Mouse (Mus musculus) intestine, embryonic 14.5 days (tissue): ENCODE data around the gene Tmem147. TPM values are rescaled to one million over a fixed set of nuclear protein-coding genes. Genes with fewer than 3 reads are reported as not detected.
"Not testable (repeated sequence)": the region's sequence is repeated elsewhere in the genome, so short reads cannot be mapped to it uniquely, and the experiment has no call there.

Experiments used
- ATAC-seq: fragments of 200-750 bp; cut with Nextera tagmentation; replicated peaks from 2 replicates; pipeline ENCODE4 v1.8.0; 2017; ENCODE audit warnings: low read depth, moderate number of reproducible peaks, moderate TSS enrichment, moderate library complexity; ENCODE audit not compliant: low FRiP score, low TSS enrichment
- DNase-seq: peaks from one replicate; pipeline ENCODE4 v3.0.0-alpha.2; 2018; ENCODE audit warnings: low spot score
- H3K27ac ChIP-seq: fragments of 300-500 bp; sonication (generic); 2 replicates; pipeline ENCODE4 v1.5.1; 2014; ENCODE audit warnings: low read depth, mild to moderate bottlenecking, control low read depth
- H3K27me3 ChIP-seq: fragments of 300-500 bp; sonication (generic); replicated peaks from 2 replicates; pipeline ENCODE4 v1.6.1; 2014; ENCODE audit warnings: low read length, control low read depth; ENCODE audit not compliant: control insufficient read depth, insufficient read depth
- H3K36me3 ChIP-seq: fragments of 300-500 bp; sonication (generic); 2 replicates; pipeline ENCODE4 v1.6.1; 2014; ENCODE audit warnings: low read length, control low read depth; ENCODE audit not compliant: control insufficient read depth, insufficient read depth
- H3K4me1 ChIP-seq: fragments of 300-500 bp; sonication (generic); replicated peaks from 2 replicates; pipeline ENCODE4 v1.6.1; 2014; ENCODE audit warnings: low read length, control low read depth, mixed read lengths; ENCODE audit not compliant: control insufficient read depth, insufficient read depth
- H3K4me2 ChIP-seq: fragments of 300-500 bp; sonication (generic); 2 replicates; pipeline ENCODE4 v1.6.1; 2014; ENCODE audit warnings: low read length
- H3K4me3 ChIP-seq: fragments of 300-500 bp; sonication (generic); 2 replicates; pipeline ENCODE4 v1.5.1; 2014; ENCODE audit warnings: low read depth, low read length, control low read depth, mixed read lengths
- H3K9ac ChIP-seq: fragments of 300-500 bp; sonication (generic); 2 replicates; pipeline ENCODE4 v1.6.1; 2014; ENCODE audit warnings: mild to moderate bottlenecking, low read length
- H3K9me3 ChIP-seq: fragments of 300-500 bp; sonication (generic); 2 replicates; pipeline ENCODE4 v1.6.1; 2016; ENCODE audit warnings: low read length, control low read depth; ENCODE audit not compliant: control insufficient read depth
- WGBS: fragments of 180-500 bp; shearing (Covaris S2); extraction: QIAGEN DNeasy Blood & Tissue Kit; methylation state at CpG from one replicate; pipeline ENCODE4 v1.1.7; 2014; 5-methylcytosine and 5-hydroxymethylcytosine counted together
- polyA plus RNA-seq: library from polyadenylated mRNA; unstranded; fragments of >200 nt; fragmentation: Nextera tagmentation; extraction: Ambion mirVana; gene quantifications from 2 replicates; pipeline ENCODE4 v1.2.1, GENCODE M21; 2014

Gene Tmem147
- polyA plus RNA-seq, 1 experiment from 2014 or later: 238 TPM

DNA sequence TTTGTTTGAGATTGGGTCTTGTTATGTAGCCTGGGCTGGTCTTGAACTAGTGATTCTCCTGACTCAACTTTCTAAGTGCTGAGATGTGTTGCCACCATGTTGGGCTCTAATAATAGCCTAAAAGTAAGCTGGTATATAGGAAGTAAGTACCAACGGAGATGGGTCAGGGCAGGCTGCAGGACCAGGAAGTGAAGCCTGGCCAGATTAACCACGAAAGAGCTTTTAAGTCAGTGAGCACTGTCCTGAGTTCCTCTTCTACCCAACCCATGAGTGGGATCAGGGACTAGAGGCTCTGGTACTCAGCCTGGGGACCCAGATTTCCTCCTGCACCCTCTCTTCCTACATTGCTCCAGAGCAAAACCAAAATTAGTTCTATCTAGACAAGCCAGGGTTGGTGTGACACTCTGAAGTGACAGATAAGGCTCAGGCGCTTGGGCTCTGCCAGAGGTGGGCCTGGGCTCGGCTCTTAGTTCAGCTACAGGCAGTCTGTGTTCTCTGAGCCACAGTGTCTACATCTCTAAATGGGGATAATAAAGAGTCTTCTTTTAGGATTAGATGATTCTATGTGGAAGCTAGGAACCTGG is 32.5 kb upstream of the Tmem147 start:
- Histone ChIP-seq H3K9me3 (no peaks in the 10 kb centered on the region), H3K4me1 (no peaks in the 10 kb centered on the region), H3K27ac (no peak overlapping the region), H3K4me3 (no peak overlapping the region), H3K36me3 (no peaks in the 10 kb centered on the region), H3K4me2 (no peak overlapping the region), H3K27me3 (no peaks in the 10 kb centered on the region), H3K9ac (no peak overlapping the region)
- ATAC-seq: no peak
- no peak for DNase-seq
- WGBS: 65% methylated on average over 4 of the region's 4 CpGs

DNA sequence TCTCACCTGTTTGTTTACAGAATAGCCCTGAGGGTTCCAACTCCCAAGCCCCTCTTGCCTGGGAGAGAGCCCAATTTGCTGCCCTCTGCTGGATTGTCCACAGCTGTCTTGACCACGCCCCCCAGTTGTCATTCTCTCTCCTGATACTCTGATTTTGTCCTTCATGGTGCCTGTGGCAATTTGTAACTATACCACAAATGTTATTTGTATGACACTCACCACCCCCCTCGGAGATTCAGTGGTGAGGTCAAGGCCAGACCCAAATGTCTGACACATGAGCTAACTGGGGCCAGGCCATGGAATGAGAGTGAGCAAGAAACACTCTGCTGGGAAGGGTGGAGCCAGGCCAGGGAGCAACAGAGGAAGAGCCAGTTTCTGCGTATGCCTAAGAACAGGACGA is 29.5 kb upstream of the Tmem147 start:
- Histone ChIP-seq H3K9me3 (peaks cover 10% of the 10 kb centered on the region), H3K9ac (no peak overlapping the region), H3K4me3 (no peak overlapping the region), H3K4me1 (no peaks in the 10 kb centered on the region), H3K27me3 (no peaks in the 10 kb centered on the region), H3K4me2 (no peak overlapping the region), H3K27ac (no peak overlapping the region), H3K36me3 (0 out of 2 replicates have a peak, but pooled peaks cover 6% of the 10 kb centered on the region)
- 29% methylated on average over 4 of the region's 4 CpGs for WGBS
- peak; percentile 67 for DNase-seq
- 0 out of 2 replicates have a peak, but pooled peaks have one; percentile 50 for ATAC-seq

DNA sequence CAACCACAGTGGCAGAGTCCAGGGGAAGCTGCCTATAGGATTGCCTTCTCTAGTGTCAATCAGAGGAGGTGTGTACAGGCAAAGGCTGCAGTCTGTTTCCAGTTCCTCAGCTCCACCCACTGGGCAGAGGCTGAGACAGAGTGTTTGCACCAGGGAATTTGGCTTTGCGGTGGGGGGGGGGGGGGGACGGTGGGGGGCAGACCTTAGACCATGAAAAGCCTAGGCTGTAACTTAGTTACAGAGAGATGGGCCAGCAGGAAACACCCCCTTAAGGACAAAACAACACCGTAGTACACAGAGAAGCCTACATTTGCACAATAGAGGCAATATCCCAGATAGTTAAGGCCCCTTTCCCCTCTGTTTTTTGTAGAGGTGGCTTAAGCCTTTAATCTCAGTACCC is 27.7 kb upstream of the Tmem147 start:
- no peak for DNase-seq
- no peak overlapping the region for H3K4me2 ChIP-seq
- H3K9ac ChIP-seq: no peak overlapping the region
- H3K36me3 ChIP-seq: 0 out of 2 replicates have a peak, but pooled peaks cover 6% of the 10 kb centered on the region
- peaks cover 10% of the 10 kb centered on the region for H3K9me3 ChIP-seq
- no peak overlapping the region for H3K27ac ChIP-seq
- no peaks in the 10 kb centered on the region for H3K4me1 ChIP-seq
- WGBS: 74% methylated on average over 3 of the region's 3 CpGs
- H3K27me3 ChIP-seq: no peaks in the 10 kb centered on the region
- ATAC-seq: no peak
- H3K4me3 ChIP-seq: no peak overlapping the region

DNA sequence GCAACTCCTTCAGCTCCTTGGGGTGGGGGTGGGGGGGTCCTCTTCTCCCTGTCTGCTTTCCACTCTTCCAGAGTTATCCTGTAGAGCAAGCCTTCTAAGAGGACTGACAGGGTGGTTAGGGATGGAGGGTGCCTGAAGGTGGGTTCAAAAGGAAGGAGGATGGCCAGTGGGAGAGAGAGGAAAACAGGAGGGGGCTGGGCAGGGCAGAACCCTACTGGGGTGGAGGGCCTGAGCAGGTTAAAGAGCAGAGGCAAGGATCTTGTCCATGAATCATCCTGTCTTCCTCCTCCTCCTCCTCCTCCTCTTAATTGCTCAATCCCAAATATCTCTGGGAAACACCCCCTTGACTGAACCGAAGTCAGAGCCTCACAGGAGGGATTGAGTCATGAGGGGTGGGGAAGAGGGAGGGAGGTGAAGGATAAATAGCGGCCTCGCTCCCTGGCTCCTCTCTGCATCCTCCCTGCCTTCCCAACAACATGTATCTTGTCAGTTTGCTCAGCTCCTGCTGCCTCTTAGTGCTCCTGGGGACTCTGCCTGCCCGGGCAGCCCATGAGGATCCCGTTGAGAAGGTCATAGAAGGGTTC is 21.8 kb upstream of the Tmem147 start, which contains the start of gene Sbsn:
Gene Sbsn, plus strand, starts transcription at position 386 of the 584 bp plus-strand sequence.
- Histone ChIP-seq H3K4me1 (no peaks in the 10 kb centered on the region), H3K36me3 (0 out of 2 replicates have a peak, but pooled peaks cover 6% of the 10 kb centered on the region), H3K9ac (no peak within 1 kb of the TSS), H3K27ac (no peak within 1 kb of the TSS), H3K4me3 (no peak within 1 kb of the TSS), H3K4me2 (no peak within 1 kb of the TSS), H3K27me3 (no peaks in the 10 kb centered on the region), H3K9me3 (peaks cover 10% of the 10 kb centered on the region)
- 51% methylated on average over 4 of the region's 5 CpGs for WGBS
- ATAC-seq: no peak
- no peak for DNase-seq

DNA sequence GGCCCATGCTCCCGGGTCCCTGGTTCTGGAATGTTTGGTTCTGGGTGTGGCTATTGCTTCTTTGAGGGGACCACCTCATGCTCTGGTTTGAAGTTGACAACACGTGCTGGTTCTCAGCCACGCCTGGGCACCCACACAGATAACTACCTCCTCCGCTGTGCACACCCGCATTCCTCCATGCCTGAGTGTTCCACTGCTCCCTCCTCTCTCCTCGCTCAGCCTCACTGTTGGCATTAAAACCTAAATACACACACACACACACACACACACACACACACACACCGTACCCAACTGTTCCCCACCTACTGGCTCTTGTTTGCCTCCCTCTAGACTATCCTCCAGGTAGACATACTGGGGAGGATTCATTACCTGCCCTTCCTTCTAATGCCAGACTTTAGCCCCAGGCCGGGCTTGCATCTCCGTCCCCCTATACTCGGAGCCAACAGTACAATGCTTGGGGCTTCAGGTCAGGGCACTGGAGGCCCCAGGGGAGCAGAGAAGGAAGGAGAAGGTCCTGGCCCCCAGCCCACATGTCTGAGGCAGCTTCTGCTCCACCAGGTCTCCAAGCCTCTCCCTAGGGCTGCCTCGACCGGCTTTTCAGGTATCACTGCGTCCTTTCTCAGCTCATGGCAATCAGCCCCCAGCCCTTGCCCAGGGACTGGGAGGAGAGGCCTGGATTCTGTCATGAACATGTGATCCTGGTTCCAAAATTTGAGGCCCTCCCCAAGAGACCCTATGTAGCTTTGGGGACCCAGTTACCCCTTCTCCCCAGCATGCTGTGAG is 20.7 kb upstream of the Tmem147 start:
- Histone ChIP-seq H3K9ac (no peak overlapping the region), H3K9me3 (peaks cover 7% of the 10 kb centered on the region), H3K4me2 (no peak overlapping the region), H3K4me3 (no peak overlapping the region), H3K27me3 (no peaks in the 10 kb centered on the region), H3K36me3 (0 out of 2 replicates have a peak, but pooled peaks cover 2% of the 10 kb centered on the region), H3K27ac (no peak overlapping the region), H3K4me1 (no peaks in the 10 kb centered on the region)
- DNase-seq: no peak
- WGBS: 72% methylated on average over 13 of the region's 13 CpGs
- no peak for ATAC-seq

DNA sequence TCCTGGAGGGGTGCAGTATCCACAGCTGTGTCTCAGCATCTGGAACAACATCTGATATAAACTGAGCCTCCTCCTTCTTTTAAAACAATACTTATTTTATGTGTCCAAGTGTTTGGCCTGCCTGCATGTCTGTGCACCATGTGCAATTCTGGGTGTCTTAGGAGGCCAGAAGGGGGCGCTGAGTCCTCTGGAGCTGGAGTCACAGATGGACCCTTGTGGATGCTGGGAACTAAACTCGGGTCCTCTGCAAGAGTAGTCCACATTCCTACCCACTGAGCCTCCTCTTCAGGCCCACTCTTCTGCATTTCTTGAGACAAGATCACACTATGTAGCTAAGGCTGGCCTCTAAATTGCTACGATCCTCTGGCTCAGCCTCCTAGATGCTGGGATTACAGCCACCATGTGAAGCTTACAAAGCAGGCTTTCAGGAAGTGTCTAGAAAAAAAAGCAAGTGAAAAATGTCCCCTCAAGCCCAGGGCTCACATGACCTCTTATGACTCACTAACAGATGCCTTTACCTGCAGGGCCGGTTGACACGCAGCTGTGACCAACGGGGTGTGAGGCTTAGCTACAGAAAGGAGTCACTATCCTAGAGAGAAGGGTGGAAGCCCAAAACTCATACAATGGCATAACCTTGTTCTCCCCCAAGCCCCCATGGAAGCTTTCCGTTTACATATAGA is 18.3 kb upstream of the Tmem147 start:
- WGBS: 84% methylated on average over 7 of the region's 7 CpGs
- 0 out of 2 replicates have a peak, but pooled peaks cover 2% of the 10 kb centered on the region for H3K4me1 ChIP-seq
- ATAC-seq (no peak), DNase-seq (no peak)
- no peak overlapping the region for H3K4me2 ChIP-seq
- no peak overlapping the region for H3K9ac ChIP-seq
- H3K27ac ChIP-seq: no peak overlapping the region
- no peaks in the 10 kb centered on the region for H3K9me3 ChIP-seq
- no peak overlapping the region for H3K4me3 ChIP-seq
- H3K27me3 ChIP-seq: no peaks in the 10 kb centered on the region
- no peaks in the 10 kb centered on the region for H3K36me3 ChIP-seq

DNA sequence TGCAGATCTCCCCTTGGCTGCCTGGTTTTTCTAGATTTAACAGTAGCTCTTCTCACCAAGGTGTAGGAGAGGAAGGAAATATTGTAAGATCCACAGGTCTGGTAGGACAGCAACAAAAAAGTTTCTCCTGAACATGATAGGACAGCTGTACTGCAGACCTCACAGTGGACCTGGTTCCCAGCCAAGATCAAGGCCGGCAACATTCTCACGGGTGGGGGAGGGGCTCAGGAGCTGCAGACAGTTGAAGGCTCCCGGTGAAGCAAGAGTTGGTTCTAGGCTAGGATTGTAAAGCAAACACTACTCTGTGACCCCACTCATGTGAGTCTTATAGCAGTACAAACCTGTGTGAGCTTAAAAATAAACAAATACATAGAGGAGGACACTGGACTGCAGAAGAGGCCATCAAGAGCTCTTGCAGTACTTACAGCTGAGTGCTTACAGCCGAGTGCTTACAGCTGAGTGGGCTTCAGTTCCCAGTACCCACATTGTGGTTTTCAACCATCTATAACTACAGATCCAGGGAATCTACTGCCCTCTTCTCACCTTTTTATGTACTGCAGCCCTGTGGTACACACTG is 14.8 kb upstream of the Tmem147 start:
- Histone ChIP-seq H3K27ac (no peak overlapping the region), H3K27me3 (no peaks in the 10 kb centered on the region), H3K9ac (no peak overlapping the region), H3K9me3 (no peaks in the 10 kb centered on the region), H3K4me1 (0 out of 2 replicates have a peak, but pooled peaks cover 2% of the 10 kb centered on the region), H3K36me3 (no peaks in the 10 kb centered on the region), H3K4me3 (no peak overlapping the region), H3K4me2 (no peak overlapping the region)
- WGBS: 29% methylated on average over 4 of the region's 4 CpGs
- ATAC-seq (no peak), DNase-seq (peak; percentile 62)

DNA sequence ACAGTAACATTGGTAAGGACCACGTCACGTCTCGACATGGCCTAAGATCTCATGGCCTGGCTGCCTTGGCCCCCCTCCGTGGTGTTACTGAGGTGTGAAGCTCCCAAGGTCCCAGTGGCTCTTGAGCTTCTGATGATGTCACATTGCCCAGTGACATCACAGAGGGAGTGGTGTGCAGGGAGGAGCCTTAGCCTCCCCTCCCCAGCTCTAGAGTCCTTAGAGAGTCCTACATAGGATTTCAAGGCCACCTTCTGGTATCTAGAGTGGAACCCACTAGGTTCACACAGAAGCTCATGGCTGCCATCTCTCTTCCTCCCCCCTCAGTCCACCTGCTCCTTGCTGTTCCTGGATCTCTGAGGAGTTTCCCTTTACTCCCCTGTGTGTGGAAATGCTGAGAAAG is 14.3 kb upstream of the Tmem147 start, which contains the start of gene Gapdhs:
Gene Gapdhs, minus strand, starts transcription at position 65 of the 400 bp plus-strand sequence.
- not testable (repeated sequence) for ATAC-seq, H3K9me3 ChIP-seq, H3K36me3 ChIP-seq, H3K27ac ChIP-seq, H3K9ac ChIP-seq, H3K4me1 ChIP-seq, DNase-seq, H3K27me3 ChIP-seq, H3K4me3 ChIP-seq, H3K4me2 ChIP-seq
- WGBS: 100% methylated on average over 1 of the region's 4 CpGs
